Mouse (Mus musculus): Measurements from ENCODE around the gene Bnc2.

DNA sequence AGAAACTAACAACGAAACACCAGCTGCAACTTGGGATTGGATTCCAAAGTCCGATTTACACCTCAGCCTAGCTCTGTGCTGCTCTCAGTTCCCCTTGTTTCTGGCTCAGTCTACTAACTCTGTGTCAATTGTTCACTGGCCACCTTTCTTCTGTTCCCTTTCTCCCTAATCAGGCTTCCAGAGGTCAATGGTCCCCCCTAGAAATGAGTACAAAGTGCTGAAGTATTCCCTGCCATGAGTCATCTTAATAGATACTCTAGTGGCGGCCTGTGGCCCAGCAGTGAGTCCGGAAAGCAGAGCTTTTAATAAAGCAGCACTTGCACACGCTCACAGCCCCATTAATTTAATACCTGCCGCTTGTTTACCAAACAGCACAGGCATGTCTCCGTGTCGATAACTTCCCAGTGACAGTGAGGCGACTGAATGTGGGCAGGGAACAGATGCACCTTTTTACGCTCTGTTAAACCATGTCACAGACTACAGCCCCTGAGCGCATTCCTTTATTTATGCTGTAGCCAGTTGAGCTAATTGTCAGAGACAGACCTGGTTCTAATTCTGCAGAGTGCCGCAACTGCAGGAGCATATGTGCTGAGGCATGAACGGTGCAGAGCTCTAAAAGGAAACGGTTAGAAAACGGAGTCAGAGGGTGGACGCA, 218.8 kb downstream of the Bnc2 start:
- no peak for TF ChIP-seq CTCF (IDR thresholded peaks at IDR 0.05; ENCODE audit: borderline replicate concordance, insufficient read depth, low read depth, low read length)
- no peak for TF ChIP-seq POLR2A (IDR thresholded peaks at IDR 0.05; ENCODE audit: borderline replicate concordance, insufficient read depth, low read length)

Measured in cerebellum, adult 2 months (tissue).